Mouse (Mus musculus) kidney, postnatal 36 days (tissue): ENCODE results near the gene Grb10.

Experiments used
- DNase-seq, 2 experiments: peaks; one replicate each; pipeline ENCODE4 v3.0.0; 2021 to 2022; ENCODE audit warnings: mixed read lengths in 2 of 2

The Grb10 gene

DNA sequence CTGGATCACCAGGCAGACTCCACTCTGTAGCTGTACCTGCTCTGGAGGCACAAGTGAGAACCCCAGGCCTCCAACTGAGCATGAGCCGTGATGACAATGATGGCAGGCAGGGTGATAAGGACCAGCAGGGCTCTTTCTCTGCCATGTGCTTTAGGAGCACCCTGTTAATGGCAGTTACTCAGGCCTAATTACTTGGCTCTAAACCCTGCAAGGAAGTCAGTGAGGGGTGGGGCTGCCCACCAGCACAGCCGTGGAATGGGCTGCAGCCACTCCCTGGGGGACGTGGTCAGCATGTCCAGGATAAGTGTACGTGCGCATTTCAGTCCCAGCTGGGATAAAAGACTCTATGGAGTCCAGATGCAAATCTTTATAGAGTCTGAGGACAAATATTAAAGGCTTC lies 5.7 kb downstream of the Grb10 start:
- peak in 1 of 2 experiments; percentile 19 for DNase-seq

DNA sequence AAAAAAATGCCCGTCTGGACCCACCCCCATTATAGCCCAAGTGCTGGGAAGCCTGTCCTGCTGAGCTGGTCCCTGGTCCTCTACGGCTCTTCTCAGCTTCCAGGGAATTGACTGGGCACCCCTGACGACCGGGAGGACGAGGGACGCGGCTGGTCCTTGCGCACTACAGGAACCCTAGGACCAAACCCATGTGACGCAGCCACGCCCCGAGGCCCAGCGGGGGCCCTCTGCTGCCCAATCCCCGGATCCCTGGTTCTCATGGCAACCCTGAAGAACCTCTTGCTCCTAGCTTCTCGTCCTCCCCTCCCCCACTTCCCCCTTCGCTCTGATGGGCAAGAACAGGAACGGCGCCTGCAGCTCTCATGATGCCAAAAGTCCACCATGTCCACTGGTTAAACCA lies 11.8 kb downstream of the Grb10 start:
- no peak for DNase-seq

DNA sequence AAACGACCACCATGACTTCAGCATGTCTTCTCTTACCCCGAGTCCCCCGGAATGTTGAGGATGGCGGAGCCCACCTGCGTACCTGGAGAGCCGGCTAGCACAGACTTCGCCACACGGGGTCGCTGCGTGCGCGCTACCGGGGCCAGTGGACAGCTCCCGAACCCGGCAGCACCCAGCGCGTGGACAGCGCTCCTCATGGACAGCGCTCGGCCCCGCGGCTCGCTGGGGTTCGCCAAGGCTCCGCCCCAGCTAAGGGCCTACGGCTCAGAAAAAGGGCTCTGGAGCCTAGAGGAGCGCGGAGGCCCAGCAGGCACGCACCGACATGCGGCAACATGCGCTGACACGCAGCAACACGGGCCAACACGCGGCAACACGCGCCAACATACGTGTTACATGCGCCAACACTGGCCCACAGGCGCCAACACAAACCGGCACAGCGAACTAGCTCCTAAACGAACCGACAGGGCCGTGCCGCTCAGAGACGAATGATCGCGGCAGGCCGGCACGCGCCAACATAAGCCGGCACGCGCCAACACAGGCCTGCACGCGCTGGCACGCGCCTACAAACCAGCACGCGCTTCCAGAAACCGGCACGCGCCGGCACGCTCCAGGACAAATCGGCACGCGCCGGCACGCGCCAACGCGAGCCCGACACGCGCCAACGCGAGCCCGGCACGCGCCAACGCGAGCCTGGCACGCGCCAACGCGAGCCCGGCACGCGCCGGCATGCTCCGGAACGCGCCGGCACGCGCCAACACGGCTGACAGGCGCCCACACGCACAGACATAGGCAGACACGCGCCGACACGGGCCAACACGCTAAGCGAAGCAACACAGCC lies 12.5 kb downstream of the Grb10 start:
- peak; percentile 65 to 88 for DNase-seq

DNA sequence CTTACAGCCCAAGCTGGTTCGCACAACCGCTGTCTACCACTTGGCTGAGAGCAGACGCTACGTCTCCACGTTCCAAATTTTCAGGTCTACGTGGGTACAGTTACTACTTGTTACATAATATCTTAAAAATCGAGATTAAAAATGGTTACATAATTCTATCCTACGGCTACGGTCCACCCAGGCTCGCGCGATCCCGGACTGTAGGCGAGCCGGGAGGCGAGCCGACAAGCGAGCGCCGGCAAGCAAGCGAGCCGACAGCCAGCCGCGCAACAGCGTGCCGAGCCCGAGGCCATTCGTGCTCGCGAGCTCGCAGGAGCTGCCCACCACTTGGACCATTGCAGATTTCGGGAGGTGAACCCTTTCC lies 13.1 kb downstream of the Grb10 start:
- no peak for DNase-seq

DNA sequence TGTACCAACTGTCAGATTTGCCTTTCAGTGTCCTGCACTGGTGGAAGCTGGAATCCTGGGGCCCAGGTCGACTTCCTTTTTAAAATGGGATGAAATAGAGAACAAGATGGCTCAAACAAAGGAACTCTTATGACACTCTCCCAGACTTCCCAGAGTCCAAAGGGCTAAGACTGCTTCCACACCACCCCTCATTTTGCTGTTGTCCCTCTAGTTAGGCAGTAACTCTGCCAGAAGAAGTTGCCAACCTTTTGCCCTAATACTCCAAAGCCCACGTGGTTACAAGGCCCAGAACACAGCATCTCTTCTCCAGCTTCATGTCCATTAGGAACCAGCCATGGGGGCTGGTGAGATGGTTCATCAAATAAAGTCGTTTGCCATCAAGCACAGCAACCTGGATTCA lies 15.4 kb downstream of the Grb10 start:
- peak; percentile 34 to 60 for DNase-seq

DNA sequence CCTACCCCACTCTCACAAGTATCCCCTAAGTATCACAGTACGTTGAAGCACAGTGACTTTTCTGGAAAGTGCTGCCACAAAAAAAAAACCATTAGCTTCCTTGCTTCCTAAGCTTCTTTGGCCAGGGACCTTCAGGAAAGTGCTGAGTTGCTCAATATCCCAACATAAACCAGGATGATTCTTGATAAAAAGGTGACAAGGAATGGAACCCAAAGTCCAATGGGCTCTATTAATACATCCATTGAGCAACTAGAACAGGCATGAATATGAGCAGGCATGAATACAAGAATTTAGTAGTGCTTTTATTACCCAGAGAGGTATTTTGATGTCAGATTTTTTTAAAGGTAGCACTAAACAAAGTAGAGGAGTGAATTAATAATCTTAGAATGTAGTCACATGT lies 18.8 kb downstream of the Grb10 start:
- DNase-seq: no peak

DNA sequence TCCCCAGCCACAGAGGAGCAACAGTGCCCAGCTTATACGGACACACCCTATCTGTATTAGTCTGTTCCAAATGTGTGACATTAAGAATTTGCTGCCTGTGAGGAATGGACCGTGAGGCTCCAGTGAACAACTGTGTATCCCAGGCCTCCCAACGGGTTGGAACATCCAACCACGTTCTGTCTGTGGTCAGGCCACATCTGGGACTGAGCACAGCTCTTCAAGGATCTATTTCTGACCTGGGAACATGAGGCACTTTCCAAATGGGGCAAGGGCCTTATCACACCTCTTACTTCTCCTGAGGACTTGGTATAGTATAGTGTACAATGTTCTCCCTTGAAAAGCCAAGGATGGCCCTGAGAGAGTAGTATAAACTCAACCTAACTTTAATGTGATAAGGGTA lies 19.9 kb downstream of the Grb10 start:
- DNase-seq: no peak

DNA sequence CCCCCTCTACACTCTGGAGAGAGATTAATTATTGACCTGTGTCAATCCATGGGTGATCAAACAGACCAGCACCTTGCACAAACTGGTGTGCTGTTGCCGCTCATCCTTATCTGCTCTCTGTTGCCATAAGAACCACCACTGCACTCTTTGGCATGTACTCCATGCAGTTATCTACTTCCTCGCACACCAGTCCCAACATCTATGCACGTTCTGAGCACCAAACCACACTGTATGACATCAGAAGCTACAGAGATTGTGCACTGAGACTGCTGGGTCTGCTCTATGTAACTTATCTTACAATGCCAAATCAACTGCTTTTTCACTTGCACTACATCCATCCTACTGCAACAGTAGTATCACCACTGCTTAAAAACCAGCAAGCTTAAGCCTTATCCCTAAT lies 28.4 kb downstream of the Grb10 start:
- no peak for DNase-seq

DNA sequence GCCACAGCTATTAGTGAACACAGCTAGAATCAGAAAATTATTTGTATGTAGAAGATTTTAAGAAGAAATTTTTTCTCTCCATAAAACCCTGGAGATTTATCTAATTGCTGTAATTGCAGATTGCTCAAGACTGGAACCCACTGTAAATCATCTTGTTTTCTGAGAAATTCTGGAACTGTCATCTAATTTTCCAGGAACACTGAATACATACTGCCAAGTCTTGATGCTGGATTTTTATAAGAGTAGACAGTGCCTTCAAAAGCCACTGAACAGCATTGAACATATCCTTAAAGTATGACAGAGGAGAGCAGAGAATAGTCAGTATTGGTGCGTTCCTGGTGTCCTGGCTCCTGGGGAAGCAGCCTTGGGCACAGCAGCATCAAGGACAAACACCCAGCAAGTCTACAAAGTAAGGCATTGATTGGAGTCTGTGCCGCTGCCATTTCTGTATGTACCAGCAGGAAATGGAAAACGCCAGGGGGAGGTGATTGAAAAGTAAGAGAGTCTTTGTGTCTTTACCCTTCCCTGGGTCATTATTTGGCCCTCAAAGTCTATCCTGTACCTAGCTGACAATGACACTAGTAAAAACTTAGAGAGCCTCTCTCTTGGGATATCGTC lies 38.1 kb downstream of the Grb10 start:
- no peak for DNase-seq

DNA sequence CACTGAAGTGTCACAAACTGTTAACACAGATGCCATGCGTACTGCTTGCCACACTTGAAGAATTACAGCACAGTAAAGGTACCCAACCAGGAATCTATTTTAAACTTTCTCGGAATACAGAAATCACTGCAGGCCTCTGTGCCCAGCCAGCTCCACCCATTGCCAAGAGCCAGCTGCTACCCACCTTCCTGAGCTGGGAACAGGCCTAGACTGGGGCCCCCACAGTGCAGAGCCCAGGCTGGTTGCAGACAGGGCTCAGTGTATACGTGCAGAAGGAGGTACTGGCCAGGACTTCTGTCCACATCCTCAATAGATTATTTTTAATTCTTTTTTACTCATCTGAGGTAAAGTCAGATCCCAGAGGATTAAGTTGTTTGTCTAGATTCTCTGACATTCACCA lies 39.6 kb downstream of the Grb10 start:
- no peak for DNase-seq

DNA sequence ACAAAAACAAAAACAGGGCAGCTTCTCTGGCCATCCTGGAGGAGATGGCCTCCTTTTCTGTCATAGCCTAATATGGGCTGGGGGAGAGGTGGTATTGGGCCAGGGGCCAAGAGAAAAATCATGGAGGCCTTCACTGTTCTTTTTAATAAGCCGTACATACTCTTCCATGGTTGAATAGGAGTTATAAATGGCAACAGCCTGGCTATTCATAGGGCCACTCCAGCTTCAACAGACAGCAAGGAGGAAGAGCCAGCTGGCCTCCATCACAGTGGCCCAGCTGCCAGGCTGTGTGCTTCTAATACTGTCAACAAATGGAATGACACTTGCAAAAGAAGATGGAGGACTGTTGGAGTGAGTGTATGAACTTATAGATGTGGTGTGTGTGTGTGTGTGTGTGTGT lies 41.4 kb downstream of the Grb10 start:
- DNase-seq: no peak

DNA sequence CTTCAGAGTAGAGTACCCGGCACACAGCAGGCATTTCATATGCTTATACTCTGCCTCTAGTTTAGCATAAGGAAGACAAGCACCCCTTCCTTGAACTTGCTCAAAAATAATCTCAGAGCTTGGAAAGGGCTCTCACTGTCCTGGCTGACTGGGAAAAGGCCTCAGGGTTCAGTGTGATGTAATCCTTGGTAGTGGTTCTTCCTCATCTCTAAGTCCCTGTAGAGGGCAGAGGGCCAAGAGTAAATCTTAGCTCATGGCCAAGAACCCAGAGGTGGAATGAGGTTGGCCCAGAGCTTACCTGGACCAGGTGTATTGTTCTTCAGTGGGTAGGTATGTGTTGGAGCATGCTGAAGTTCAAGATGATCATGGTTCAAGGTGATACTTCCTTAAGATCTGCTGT lies 43.1 kb downstream of the Grb10 start:
- no peak for DNase-seq

DNA sequence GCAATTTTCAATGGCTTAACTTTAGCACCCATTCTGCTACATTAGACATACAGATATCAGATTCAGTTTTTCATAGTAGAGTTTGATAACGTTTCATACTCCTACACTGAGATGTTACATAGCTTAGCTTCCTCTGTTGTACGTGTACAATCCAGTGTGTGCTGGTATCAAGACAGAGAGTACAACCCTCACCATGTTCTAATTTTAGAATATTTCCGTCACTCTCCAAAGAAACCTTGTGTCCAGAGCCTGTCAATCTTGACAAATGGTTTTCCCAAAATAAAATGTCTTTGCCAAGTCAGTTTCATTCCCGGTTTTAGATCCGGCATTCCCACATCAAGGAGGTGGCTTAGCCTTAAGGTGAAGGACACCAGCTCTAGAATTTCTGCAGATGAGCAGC lies 44.7 kb downstream of the Grb10 start:
- no peak for DNase-seq

DNA sequence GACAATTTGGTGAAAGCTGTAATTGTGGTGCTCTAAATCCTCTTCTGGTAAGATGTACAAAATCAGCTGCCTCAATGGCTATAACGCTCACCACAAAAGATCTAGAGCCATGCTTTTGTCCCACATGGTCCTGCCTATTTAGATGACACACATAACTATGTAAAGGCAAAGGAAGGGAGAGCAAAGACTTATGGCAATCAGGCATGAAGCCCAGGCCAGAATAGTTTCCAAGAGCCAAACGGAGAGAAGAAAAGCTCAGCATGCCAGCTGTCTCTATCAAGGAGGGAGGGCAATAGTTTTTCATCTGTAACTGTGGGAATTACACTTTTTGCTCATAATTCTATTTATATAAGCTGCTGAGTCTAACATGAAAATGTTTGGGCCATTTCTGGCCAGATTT lies 45.3 kb downstream of the Grb10 start:
- DNase-seq: no peak

DNA sequence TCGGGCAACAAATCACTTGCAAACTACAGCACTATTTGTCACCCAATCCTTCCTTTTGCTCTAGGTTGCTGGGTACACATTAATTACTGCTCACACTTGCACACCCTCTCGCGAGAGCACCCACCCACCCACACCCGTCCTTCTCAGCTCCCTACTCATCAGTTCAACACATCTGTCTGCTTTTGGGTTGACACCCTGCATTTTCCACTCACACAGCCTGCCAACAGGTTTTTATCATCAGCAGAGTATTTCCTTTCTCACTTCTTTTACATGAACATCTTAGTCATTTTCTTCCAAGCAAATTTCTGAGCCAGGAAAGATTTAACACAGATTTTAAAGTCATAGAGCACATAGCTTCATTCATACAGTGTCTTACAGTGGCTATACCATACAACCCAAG lies 48.6 kb downstream of the Grb10 start:
- no peak for DNase-seq

DNA sequence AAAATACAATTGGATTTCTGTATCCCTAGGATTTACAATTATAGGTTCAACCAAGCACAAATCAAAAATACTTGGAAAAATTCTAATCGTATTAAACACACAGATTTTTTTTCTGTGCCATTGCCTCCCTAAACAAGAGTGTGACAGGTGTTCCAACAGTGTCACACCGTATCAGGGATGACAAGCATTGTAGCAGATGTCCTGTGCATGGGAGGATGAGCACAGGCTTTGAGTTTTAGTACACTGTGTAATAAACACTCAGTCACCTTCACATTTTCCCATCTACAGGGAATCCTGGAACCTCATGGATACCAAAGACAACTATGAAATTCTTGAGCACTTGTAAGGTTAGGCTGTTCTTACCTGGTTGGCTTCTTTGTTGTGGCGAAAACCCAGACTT lies 51.2 kb downstream of the Grb10 start:
- no peak for DNase-seq

DNA sequence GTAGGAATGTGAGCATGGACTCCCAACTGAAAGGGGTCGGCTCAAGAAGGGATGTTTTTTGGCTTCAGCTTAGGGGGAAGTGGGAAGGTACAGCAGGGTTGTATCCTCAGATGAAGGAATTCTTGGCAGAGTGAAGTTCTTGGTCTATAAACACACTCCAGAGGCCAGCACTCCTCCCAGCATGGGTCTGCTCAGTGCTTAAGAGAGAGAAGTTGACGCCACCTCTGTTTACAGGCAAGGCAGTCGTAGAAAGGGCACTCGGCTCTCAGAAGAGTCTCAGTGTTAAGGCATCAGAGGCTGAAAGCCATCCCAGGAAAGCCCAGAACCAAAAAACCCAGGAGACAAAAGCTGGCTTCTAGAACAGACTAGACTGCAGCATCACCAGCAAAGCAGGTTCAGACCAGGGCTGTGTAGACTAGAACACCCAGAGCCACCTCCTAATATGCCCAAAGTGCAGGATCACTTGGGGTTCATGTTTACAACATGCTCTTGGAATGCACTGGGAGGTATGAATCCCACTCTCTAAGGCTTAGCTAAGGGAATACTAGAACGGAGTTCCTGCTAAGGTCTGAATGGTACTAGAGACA lies 59.8 kb downstream of the Grb10 start:
- no peak for DNase-seq

DNA sequence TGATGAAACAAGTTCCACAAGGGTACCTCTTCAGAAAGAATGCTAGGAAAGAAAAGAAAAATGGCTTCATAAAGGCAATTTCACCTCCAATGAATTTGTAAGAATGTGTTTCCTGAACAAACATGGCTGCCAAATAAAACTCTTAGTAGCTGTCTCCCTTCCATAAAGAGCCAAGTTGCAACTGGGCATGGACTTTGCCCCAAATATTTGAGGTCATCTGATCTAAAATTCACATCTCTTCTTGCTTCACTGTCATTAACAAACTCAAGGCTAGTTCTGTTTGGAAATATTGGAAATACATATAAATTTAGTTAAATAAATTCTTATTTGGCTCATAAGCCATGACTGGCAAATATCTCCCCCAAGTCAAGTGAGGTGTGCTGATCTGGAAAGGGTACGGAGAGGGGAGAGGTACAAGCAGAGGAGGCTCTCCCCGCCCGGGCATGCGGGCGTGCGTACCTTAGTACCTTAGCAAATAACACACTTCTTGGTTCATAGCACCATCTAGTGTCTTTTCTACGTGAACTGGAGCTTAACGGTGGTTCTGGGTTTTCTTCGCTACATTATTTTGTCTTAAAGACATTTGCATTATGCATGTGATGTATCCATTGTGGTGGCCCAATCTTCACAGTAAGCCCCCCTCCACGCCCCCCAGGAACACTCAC lies 63.8 kb downstream of the Grb10 start:
- DNase-seq: peak; percentile 61 to 63

DNA sequence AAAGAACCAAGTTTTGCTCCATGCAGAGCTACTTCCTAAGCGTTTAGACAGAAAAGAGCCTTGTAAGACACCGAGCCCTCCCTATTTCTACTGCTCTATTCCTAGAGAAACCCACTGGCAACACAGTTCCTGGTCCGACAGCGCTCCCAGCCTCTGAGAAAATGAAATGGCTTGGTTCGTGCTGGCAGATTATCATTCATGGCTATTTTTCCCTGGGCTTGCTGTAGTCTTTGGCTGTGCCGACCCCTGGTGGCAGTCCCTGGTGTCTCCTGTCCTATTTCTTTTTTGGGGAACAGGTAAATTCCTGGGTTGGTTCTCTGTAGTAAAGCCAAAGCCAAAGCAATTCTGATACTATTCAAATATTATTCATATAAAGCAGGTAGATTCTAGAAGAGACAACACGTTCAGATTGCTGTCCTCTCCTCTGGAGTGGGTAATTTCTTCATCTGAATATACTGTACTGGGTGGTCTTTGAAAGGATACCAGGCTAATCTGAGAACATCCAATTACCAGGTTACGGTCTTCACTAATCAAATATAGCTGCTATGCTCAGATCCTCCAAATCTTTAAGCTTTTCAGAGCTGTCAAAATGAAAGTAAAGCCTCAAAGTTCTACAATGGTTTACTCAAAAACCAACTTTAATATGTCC lies 65.0 kb downstream of the Grb10 start:
- DNase-seq: peak; percentile 76 to 86

DNA sequence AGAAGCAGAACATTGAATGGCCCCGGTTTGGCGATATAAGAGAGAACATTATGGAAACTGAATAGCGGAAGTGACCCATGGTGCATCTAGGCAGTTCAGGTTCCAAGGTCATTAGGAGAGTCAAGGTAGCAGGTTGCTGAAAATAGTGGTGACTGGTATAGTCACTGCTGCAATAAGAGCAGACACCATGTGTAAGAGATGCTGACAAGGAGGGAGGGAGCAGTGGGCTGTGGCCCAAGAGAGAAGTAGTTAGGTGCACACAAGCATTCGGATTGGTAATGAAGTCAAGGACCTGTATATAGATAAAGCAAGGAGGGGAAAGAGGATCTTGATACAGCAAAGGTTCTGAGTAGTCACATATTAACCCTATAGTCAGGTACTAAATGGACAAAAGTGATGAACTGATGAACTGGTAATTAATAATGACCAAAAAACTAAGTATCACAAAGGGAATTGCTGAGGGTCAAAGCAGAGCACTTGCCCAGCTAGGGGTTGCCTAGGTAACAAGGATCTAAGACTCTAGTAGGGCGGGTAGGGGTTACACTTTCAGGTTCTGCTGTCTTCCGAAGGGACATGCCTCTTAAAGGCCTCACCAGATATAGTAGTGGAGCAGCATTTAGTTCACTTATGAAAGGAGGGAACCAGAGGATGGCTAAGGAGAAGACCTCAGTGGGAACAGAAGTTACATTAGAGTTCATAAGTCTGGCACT lies 65.9 kb downstream of the Grb10 start:
- no peak for DNase-seq

DNA sequence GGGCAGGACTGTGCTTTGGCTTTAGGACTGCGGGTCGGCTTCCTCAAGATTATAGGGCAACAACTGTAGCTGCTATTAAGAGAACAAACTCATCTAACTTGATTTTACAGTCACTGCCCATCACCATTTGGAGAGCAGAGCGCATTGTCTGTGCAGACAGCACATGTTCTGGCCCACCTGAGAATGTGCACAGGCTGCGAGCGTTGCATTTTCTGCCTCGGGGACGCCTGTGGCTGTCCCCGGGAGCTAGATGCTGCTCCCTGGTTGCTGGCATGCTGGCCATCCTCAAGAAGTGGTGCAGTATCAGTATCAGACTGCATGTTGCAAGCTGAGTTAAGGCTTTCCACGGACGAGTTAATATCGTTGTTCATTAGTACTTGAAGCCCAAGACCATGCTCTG lies 68.2 kb downstream of the Grb10 start:
- DNase-seq: no peak

DNA sequence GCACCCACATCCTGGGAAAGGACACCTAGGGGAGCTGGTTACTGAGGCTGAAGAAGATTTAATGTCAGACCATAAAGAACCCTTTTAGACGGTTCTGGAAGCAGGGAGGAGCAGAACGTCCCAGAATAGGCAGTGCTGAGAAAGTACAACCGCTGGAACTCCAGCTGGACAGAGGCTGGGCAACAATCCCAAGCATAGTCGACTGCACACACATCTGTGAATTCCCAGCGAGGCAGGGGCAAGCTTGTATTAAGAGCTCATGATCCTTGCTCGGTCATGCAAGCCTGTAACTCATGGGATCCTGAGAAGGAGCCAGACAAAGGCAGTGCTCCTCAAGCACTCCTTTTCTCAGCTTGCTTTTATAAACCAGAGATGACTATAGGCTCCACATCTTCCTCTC lies 69.7 kb downstream of the Grb10 start:
- DNase-seq: peak; percentile 32 to 33

DNA sequence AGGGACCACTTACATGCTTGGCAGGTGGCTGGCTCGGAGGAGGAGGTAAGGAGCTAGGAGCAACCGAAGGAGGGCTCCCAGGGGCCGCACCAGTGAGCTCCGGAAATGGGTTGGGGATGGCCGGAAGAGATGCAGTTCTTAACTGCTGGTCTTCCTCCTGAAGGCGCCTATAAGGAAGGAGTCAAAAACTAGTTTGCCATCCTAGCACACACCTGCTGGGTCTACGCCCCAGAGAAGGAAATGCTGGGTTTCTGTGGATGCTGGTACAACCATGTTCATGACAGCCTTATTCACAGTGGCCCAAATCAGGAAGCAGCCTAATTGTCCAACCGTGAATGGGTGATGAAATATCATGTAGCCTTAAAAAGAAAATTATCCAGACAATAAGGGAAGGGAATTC lies 71.0 kb downstream of the Grb10 start:
- DNase-seq: no peak
